Mouse (Mus musculus) stomach, postnatal 0 days (tissue): ENCODE measurements at regions not wholly inside any gene's neighbourhood (a gene's known extent, or its start where the extent isn't known, plus 50 kb on each side); places are given as distances from the start of the nearest gene placed in this dataset.

ENCODE experiments used
- CTCF ChIP-seq: IDR thresholded peaks from 2 replicates; pipeline ENCODE4 v1.5.1; 2016; ENCODE audit warnings: antibody characterized with exemption, low read depth, mild to moderate bottlenecking, moderate library complexity
- EP300 ChIP-seq: optimal IDR thresholded peaks from 2 replicates; pipeline ENCODE3; 2016; ENCODE audit warnings: antibody characterized with exemption

- no peak for TF ChIP-seq EP300
- no peak for TF ChIP-seq CTCF
These were observed 704.1 kb downstream of the Dhx35 start for GRCm38 (mm10) chr2:159498691-159499090.
